Mouse (Mus musculus) lung, embryonic 14.5 days (tissue): ENCODE measurements around the gene Plekha6. TPM values are rescaled to one million over a fixed set of nuclear protein-coding genes. Genes with fewer than 3 reads are reported as not detected.

Experiments
- ATAC-seq: fragments of 200-750 bp; cut with Nextera tagmentation; 2 replicates; pipeline ENCODE4 v1.8.0; 2017; ENCODE audit warnings: mild to moderate bottlenecking, moderate TSS enrichment, moderate library complexity; ENCODE audit not compliant: insufficient read depth
- DNase-seq: peaks from one replicate; pipeline ENCODE4 v3.0.0-alpha.2; 2015
- H3K27ac ChIP-seq: fragments of 300-500 bp; sonication (generic); 2 replicates; pipeline ENCODE4 v1.5.1; 2014; ENCODE audit warnings: low read depth, mild to moderate bottlenecking, moderate library complexity
- H3K27me3 ChIP-seq: fragments of 300-500 bp; sonication (generic); 2 replicates; pipeline ENCODE4 v1.6.1; 2014; ENCODE audit warnings: low read length, control low read depth; ENCODE audit not compliant: insufficient read depth
- H3K36me3 ChIP-seq: fragments of 300-500 bp; sonication (generic); 2 replicates; pipeline ENCODE4 v1.6.1; 2014; ENCODE audit warnings: control low read depth; ENCODE audit not compliant: insufficient read depth
- H3K4me1 ChIP-seq: fragments of 300-500 bp; sonication (generic); 2 replicates; pipeline ENCODE4 v1.6.1; 2014; ENCODE audit warnings: antibody characterized with exemption, control low read depth; ENCODE audit not compliant: insufficient read depth
- H3K4me2 ChIP-seq: fragments of 300-500 bp; sonication (generic); 2 replicates; pipeline ENCODE4 v1.6.1; 2014; ENCODE audit warnings: mild to moderate bottlenecking
- H3K4me3 ChIP-seq: fragments of 300-500 bp; sonication (generic); 2 replicates; pipeline ENCODE4 v1.5.1; 2014; ENCODE audit warnings: low read depth, low read length
- H3K9ac ChIP-seq: fragments of 300-500 bp; sonication (generic); 2 replicates; pipeline ENCODE4 v1.6.1; 2014
- H3K9me3 ChIP-seq: fragments of 300-500 bp; sonication (generic); 2 replicates; pipeline ENCODE4 v1.6.1; 2016; ENCODE audit warnings: low read depth, low read length, control low read depth
- CTCF ChIP-seq: IDR thresholded peaks from 2 replicates; pipeline ENCODE4 v1.5.1; 2016; ENCODE audit warnings: antibody characterized with exemption, low read depth
- WGBS: fragments of 180-500 bp; shearing (Covaris S2); extraction: QIAGEN DNeasy Blood & Tissue Kit; methylation state at CpG from one replicate; pipeline ENCODE4 v1.1.7; 2014; 5-methylcytosine and 5-hydroxymethylcytosine counted together
- polyA plus RNA-seq: library from polyadenylated mRNA; unstranded; fragments of >200 nt; fragmentation: Nextera tagmentation; extraction: Ambion mirVana; gene quantifications from 2 replicates; pipeline ENCODE4 v1.2.1, GENCODE M21; 2014

The Plekha6 gene
- polyA plus RNA-seq, 1 experiment from 2014 or later = 6.7 TPM

- Histone ChIP-seq H3K9me3 (no peaks in the 10 kb centered on the region), H3K27me3 (no peaks in the 10 kb centered on the region), H3K27ac (no peak overlapping the region), H3K4me2 (no peak overlapping the region), H3K36me3 (peaks cover 3% of the 10 kb centered on the region; the same call in 1 of the 2 replicates), H3K4me3 (no peak overlapping the region), H3K9ac (no peak overlapping the region), H3K4me1 (no peaks in the 10 kb centered on the region)
- no peak for ATAC-seq
- no peak for DNase-seq
- WGBS = 80% methylated on average over 4 of the region's 4 CpGs
- TF ChIP-seq CTCF = no peak
Observed at GRCm38 (mm10) chr1:133287051-133287450, 123.0 kb downstream of the Plekha6 start.

GRCm38 (mm10) chr1:133287880-133288279 is 123.9 kb downstream of the Plekha6 start:
- Histone ChIP-seq H3K9me3 (no peaks in the 10 kb centered on the region), H3K9ac (no peak overlapping the region), H3K36me3 (peaks cover 7% of the 10 kb centered on the region; the same call in 1 of the 2 replicates), H3K4me2 (no peak overlapping the region), H3K4me1 (no peaks in the 10 kb centered on the region), H3K4me3 (no peak overlapping the region), H3K27ac (no peak overlapping the region), H3K27me3 (no peaks in the 10 kb centered on the region)
- 87% methylated on average over 12 of the region's 12 CpGs for WGBS
- ATAC-seq (no peak), DNase-seq (no peak)
- TF ChIP-seq CTCF = no peak

GRCm38 (mm10) chr1:133291888-133292287 is 127.9 kb downstream of the Plekha6 start:
- H3K4me3 ChIP-seq = no peak overlapping the region
- WGBS = 84% methylated on average over 6 of the region's 6 CpGs
- TF ChIP-seq CTCF = no peak
- H3K9me3 ChIP-seq = no peaks in the 10 kb centered on the region
- H3K27me3 ChIP-seq = no peaks in the 10 kb centered on the region
- H3K4me2 ChIP-seq = no peak overlapping the region
- no peak overlapping the region for H3K27ac ChIP-seq
- H3K9ac ChIP-seq = no peak overlapping the region
- no peaks in the 10 kb centered on the region for H3K4me1 ChIP-seq
- DNase-seq (no peak), ATAC-seq (no peak)
- 0 out of 2 replicates have a peak, but pooled peaks cover 3% of the 10 kb centered on the region for H3K36me3 ChIP-seq

- 0 out of 2 replicates have a peak, but pooled peaks cover 3% of the 10 kb centered on the region for H3K36me3 ChIP-seq
- no peaks in the 10 kb centered on the region for H3K4me1 ChIP-seq
- H3K27ac ChIP-seq = no peak overlapping the region
- no peak for TF ChIP-seq CTCF
- H3K4me3 ChIP-seq = no peak overlapping the region
- H3K9ac ChIP-seq = no peak overlapping the region
- DNase-seq = no peak
- H3K9me3 ChIP-seq = no peaks in the 10 kb centered on the region
- H3K27me3 ChIP-seq = no peaks in the 10 kb centered on the region
- no peak for ATAC-seq
- H3K4me2 ChIP-seq = no peak overlapping the region
Observed at GRCm38 (mm10) chr1:133292608-133293007, 128.6 kb downstream of the Plekha6 start.

GRCm38 (mm10) chr1:133296376-133296775 is 132.4 kb downstream of the Plekha6 start:
- 76% methylated on average over 9 of the region's 9 CpGs for WGBS
- Histone ChIP-seq H3K27ac (no peak overlapping the region), H3K4me3 (no peak overlapping the region), H3K9ac (no peak overlapping the region), H3K4me1 (no peaks in the 10 kb centered on the region), H3K36me3 (0 out of 2 replicates have a peak, but pooled peaks cover 3% of the 10 kb centered on the region), H3K4me2 (no peak overlapping the region), H3K27me3 (no peaks in the 10 kb centered on the region; the same call in 1 of the 2 replicates), H3K9me3 (no peaks in the 10 kb centered on the region)
- ATAC-seq = no peak
- DNase-seq = peak; percentile 45
- TF ChIP-seq CTCF = no peak

GRCm38 (mm10) chr1:133298816-133299215 is 134.8 kb downstream of the Plekha6 start:
- Histone ChIP-seq H3K4me3 (no peak overlapping the region), H3K27ac (no peak overlapping the region), H3K4me2 (no peak overlapping the region), H3K27me3 (no peaks in the 10 kb centered on the region; the same call in 1 of the 2 replicates), H3K4me1 (peaks cover 10% of the 10 kb centered on the region; the same call in 1 of the 2 replicates), H3K36me3 (no peaks in the 10 kb centered on the region), H3K9ac (no peak overlapping the region), H3K9me3 (no peaks in the 10 kb centered on the region)
- no peak for DNase-seq
- no peak for TF ChIP-seq CTCF
- 52% methylated on average over 14 of the region's 14 CpGs for WGBS
- no peak for ATAC-seq

- Histone ChIP-seq H3K36me3 (no peaks in the 10 kb centered on the region), H3K4me1 (peaks cover 10% of the 10 kb centered on the region; the same call in 1 of the 2 replicates), H3K27ac (peak overlapping the region; percentile 86), H3K4me2 (no peak overlapping the region), H3K9ac (no peak overlapping the region), H3K4me3 (no peak overlapping the region), H3K9me3 (no peaks in the 10 kb centered on the region), H3K27me3 (no peaks in the 10 kb centered on the region; the same call in 1 of the 2 replicates)
- TF ChIP-seq CTCF = no peak
- ATAC-seq (peak; percentile 93), DNase-seq (peak; percentile 94)
- 12% methylated on average over 3 of the region's 3 CpGs for WGBS
Observed at GRCm38 (mm10) chr1:133302540-133302939, 138.5 kb downstream of the Plekha6 start.
